Comparison of ENCODE assay signal across 8 mouse cellular contexts in the genomic region with DNA sequence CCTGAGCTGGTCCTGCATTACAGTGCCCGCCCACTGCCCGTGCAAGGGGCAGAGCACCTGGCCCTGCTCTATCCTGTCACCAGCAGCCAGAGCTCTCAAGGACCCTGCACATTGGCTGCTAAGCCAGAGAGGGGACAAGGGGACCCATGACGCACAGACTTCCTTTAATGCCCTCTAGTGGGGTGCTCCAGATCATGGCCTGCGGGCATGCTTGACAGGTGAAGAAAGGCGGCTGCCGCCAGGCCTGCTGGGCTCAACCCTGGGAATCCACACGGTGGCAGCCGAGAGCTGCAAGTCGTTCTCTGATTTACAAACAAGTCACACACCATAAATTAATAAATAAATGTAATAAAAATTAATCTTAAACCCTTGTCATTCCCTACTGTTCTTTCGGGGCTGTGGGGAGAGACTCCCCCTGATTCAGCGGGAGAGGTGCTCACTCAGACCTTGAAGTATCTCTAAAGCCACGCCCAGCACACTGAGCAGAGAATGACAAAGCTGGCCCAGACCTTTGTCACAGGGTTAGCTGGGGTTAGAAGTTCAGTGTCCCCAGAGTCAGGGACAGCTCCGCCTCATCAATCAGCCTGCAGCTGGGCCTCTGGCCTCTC. TPM values are rescaled to one million over a fixed set of nuclear protein-coding genes. Genes with fewer than 3 reads are reported as not detected.
DNase-seq lines count a peak whose midpoint lies in the region; ATAC-seq and TF ChIP-seq lines count a peak whose summit lies in the region.

No protein-coding gene starts in this region.

- no peak overlapping the region for H3K4me2 ChIP-seq in embryonic facial prominence, embryonic 12.5 days (replicated peaks)
- 0 out of 2 replicates have a peak overlapping the region, but pooled peaks have one; percentile 13 for H3K4me2 ChIP-seq in heart, embryonic 15.5 days
- H3K4me2 ChIP-seq in neural tube, embryonic 14.5 days (ENCODE audit: low read depth, low read length), result no peak overlapping the region; the same call in 1 of the 2 replicates

- 0 out of 2 replicates have a peak, but pooled peaks have one; percentile 52 for ATAC-seq in embryonic facial prominence, embryonic 12.5 days (ENCODE audit: insufficient number of reproducible peaks, insufficient read depth, low FRiP score, low TSS enrichment)
- ATAC-seq in heart, embryonic 15.5 days (replicated peaks; ENCODE audit: insufficient number of reproducible peaks, insufficient read depth, low FRiP score, low read depth), result peak; percentile 28; the same call in 1 of the 2 replicates
- peak; percentile 74 for ATAC-seq in neural tube, embryonic 14.5 days (ENCODE audit: low read depth)

- H3K9ac ChIP-seq in embryonic facial prominence, embryonic 12.5 days, result no peak overlapping the region
- no peak overlapping the region for H3K9ac ChIP-seq in heart, embryonic 15.5 days
- no peak overlapping the region for H3K9ac ChIP-seq in neural tube, embryonic 14.5 days (replicated peaks; ENCODE audit: low read depth, low read length)

- H3K36me3 ChIP-seq in embryonic facial prominence, embryonic 12.5 days, result peaks cover 4% of the 10 kb centered on the region; the same call in 1 of the 2 replicates
- no peaks in the 10 kb centered on the region for H3K36me3 ChIP-seq in heart, embryonic 15.5 days
- peaks cover 13% of the 10 kb centered on the region for H3K36me3 ChIP-seq in neural tube, embryonic 14.5 days (ENCODE audit: control insufficient read depth, insufficient read depth, low read length)

- H3K4me3 ChIP-seq in embryonic facial prominence, embryonic 12.5 days, result no peak overlapping the region
- H3K4me3 ChIP-seq in heart, embryonic 15.5 days, result no peak overlapping the region
- no peak overlapping the region for H3K4me3 ChIP-seq in lung, adult 2 months (replicated peaks; ENCODE audit: extremely low read depth, low read depth, low read length)
- no peak overlapping the region for H3K4me3 ChIP-seq in neural tube, embryonic 14.5 days (ENCODE audit: low read depth, low read length)

- DNase-seq in CD8-positive naive resting alpha-beta T cell, adult 2 months (ENCODE audit: low read depth in 2 of 2, low spot score in 2 of 2), result peak; percentile 54 to 62
- DNase-seq in adrenal gland, postnatal 14 days, result peak; percentile 91
- peak; percentile 90 for DNase-seq in kidney, postnatal 10 days
- DNase-seq in lung, adult 2 months, result peak; percentile 78
- DNase-seq in testis, postnatal 10 days (ENCODE audit: low spot score), result peak; percentile 91

- H3K4me1 ChIP-seq in embryonic facial prominence, embryonic 12.5 days, result peaks cover 2% of the 10 kb centered on the region; the same call in 1 of the 2 replicates
- peaks cover 10% of the 10 kb centered on the region for H3K4me1 ChIP-seq in heart, embryonic 15.5 days (replicated peaks)
- 0 out of 2 replicates have a peak, but pooled peaks cover 3% of the 10 kb centered on the region for H3K4me1 ChIP-seq in lung, adult 2 months (ENCODE audit: control insufficient read depth, insufficient read depth, low read length)
- H3K4me1 ChIP-seq in neural tube, embryonic 14.5 days (ENCODE audit: control insufficient read depth, insufficient read depth, low read length), result peaks cover 9% of the 10 kb centered on the region; the same call in 1 of the 2 replicates

- TF ChIP-seq POLR2A in lung, adult 2 months (IDR thresholded peaks at IDR 0.05; ENCODE audit: borderline replicate concordance, extremely low read depth, low read depth, low read length), result no peak

- H3K9me3 ChIP-seq in embryonic facial prominence, embryonic 12.5 days, result no peaks in the 10 kb centered on the region
- H3K9me3 ChIP-seq in heart, embryonic 15.5 days (replicated peaks), result no peaks in the 10 kb centered on the region
- no peaks in the 10 kb centered on the region for H3K9me3 ChIP-seq in neural tube, embryonic 14.5 days (ENCODE audit: control insufficient read depth, low read length)

- H3K27ac ChIP-seq in embryonic facial prominence, embryonic 12.5 days, result no peak overlapping the region
- no peak overlapping the region for H3K27ac ChIP-seq in heart, embryonic 15.5 days
- 0 out of 2 replicates have a peak overlapping the region, but pooled peaks have one; percentile 34 for H3K27ac ChIP-seq in neural tube, embryonic 14.5 days (ENCODE audit: low read depth, low read length)

- H3K27me3 ChIP-seq in embryonic facial prominence, embryonic 12.5 days, result 0 out of 2 replicates have a peak, but pooled peaks cover 5% of the 10 kb centered on the region
- H3K27me3 ChIP-seq in heart, embryonic 15.5 days, result peaks cover 15% of the 10 kb centered on the region
- no peaks in the 10 kb centered on the region for H3K27me3 ChIP-seq in neural tube, embryonic 14.5 days (ENCODE audit: control insufficient read depth, insufficient read depth, low read length)

- TF ChIP-seq CTCF in lung, adult 2 months (IDR thresholded peaks at IDR 0.05; ENCODE audit: insufficient read depth, low read length), result peak; percentile 79

- 18% methylated on average over 13 of the region's 13 CpGs for WGBS in embryonic facial prominence, embryonic 12.5 days
- WGBS in heart, embryonic 15.5 days, result 15% methylated on average over 13 of the region's 13 CpGs
- WGBS in lung, adult 2 months, result 14% methylated on average over 13 of the region's 13 CpGs
- WGBS in neural tube, embryonic 14.5 days, result 14% methylated on average over 13 of the region's 13 CpGs

RNA-seq across cellular contexts. Expression of a gene that starts 6.1 kb away (rescaled TPM):
- total RNA-seq in adrenal gland, postnatal 14 days (2021), result 1.2 and 3.7 TPM in 2 replicates
- 41.4 and 46.8 TPM in 2 replicates for polyA plus RNA-seq in embryonic facial prominence, embryonic 12.5 days (2016; fragmentation: Nextera tagmentation; extraction: Ambion mirVana)
- polyA plus RNA-seq in heart, embryonic 15.5 days (2015; fragmentation: Nextera tagmentation; extraction: Ambion mirVana), result 6.6 and 8.7 TPM in 2 replicates
- polyA plus RNA-seq in lung, adult 2 months (2012; rRNA removed), result 1.6 and 1.9 TPM in 2 replicates
- polyA plus RNA-seq in neural tube, embryonic 14.5 days (2014; fragmentation: Nextera tagmentation; extraction: Ambion mirVana), result 158 and 218 TPM in 2 replicates

RNA-seq across cellular contexts. Expression of a gene that starts 9.9 kb away (rescaled TPM):
- 1.6 and 2.9 TPM in 2 replicates for total RNA-seq in adrenal gland, postnatal 14 days (2021)
- 52.0 and 54.7 TPM in 2 replicates for polyA plus RNA-seq in embryonic facial prominence, embryonic 12.5 days (2016; fragmentation: Nextera tagmentation; extraction: Ambion mirVana)
- 2.6 and 5.0 TPM in 2 replicates for polyA plus RNA-seq in heart, embryonic 15.5 days (2015; fragmentation: Nextera tagmentation; extraction: Ambion mirVana)
- polyA plus RNA-seq in lung, adult 2 months (2012; rRNA removed), result 0.17 and 0.31 TPM in 2 replicates
- 155 and 188 TPM in 2 replicates for polyA plus RNA-seq in neural tube, embryonic 14.5 days (2014; fragmentation: Nextera tagmentation; extraction: Ambion mirVana)

RNA-seq across cellular contexts. Expression of a gene that starts 17.5 kb away (rescaled TPM):
- 18.2 and 24.8 TPM in 2 replicates for total RNA-seq in adrenal gland, postnatal 14 days (2021)
- 26.8 and 28.3 TPM in 2 replicates for polyA plus RNA-seq in embryonic facial prominence, embryonic 12.5 days (2016; fragmentation: Nextera tagmentation; extraction: Ambion mirVana)
- polyA plus RNA-seq in heart, embryonic 15.5 days (2015; fragmentation: Nextera tagmentation; extraction: Ambion mirVana), result 13.9 and 18.2 TPM in 2 replicates
- polyA plus RNA-seq in lung, adult 2 months (2012; rRNA removed), result 8.8 and 9.5 TPM in 2 replicates
- 17.9 and 18.0 TPM in 2 replicates for polyA plus RNA-seq in neural tube, embryonic 14.5 days (2014; fragmentation: Nextera tagmentation; extraction: Ambion mirVana)

RNA-seq across cellular contexts. Expression of a gene that starts 23.9 kb away (rescaled TPM):
- 1.2 and 1.6 TPM in 2 replicates for total RNA-seq in adrenal gland, postnatal 14 days (2021)
- 1.6 and 2.3 TPM in 2 replicates for polyA plus RNA-seq in embryonic facial prominence, embryonic 12.5 days (2016; fragmentation: Nextera tagmentation; extraction: Ambion mirVana)
- 0.87 and 2.2 TPM in 2 replicates for polyA plus RNA-seq in heart, embryonic 15.5 days (2015; fragmentation: Nextera tagmentation; extraction: Ambion mirVana)
- polyA plus RNA-seq in lung, adult 2 months (2012; rRNA removed), result 7.3 and 12.4 TPM in 2 replicates
- 6.7 and 7.1 TPM in 2 replicates for polyA plus RNA-seq in neural tube, embryonic 14.5 days (2014; fragmentation: Nextera tagmentation; extraction: Ambion mirVana)

RNA-seq across cellular contexts. Expression of a gene that starts 27.1 kb away (rescaled TPM):
- 4.4 and 5.4 TPM in 2 replicates for total RNA-seq in adrenal gland, postnatal 14 days (2021)
- polyA plus RNA-seq in embryonic facial prominence, embryonic 12.5 days (2016; fragmentation: Nextera tagmentation; extraction: Ambion mirVana), result 4.9 and 6.2 TPM in 2 replicates
- polyA plus RNA-seq in heart, embryonic 15.5 days (2015; fragmentation: Nextera tagmentation; extraction: Ambion mirVana), result 4.3 and 5.5 TPM in 2 replicates
- 0.29 and 0.70 TPM in 2 replicates for polyA plus RNA-seq in lung, adult 2 months (2012; rRNA removed)
- 9.8 and 10.5 TPM in 2 replicates for polyA plus RNA-seq in neural tube, embryonic 14.5 days (2014; fragmentation: Nextera tagmentation; extraction: Ambion mirVana)
